Mouse (Mus musculus) right cerebral cortex, postnatal 14 days (tissue): ENCODE data around the gene 4930404N11Rik.

Source experiments
- DNase-seq: peaks from one replicate; pipeline ENCODE4 v3.0.0; 2022

The 4930404N11Rik gene

GRCm38 (mm10) chr10:81365672-81366476, at the start of gene 4930404N11Rik:
Gene 4930404N11Rik, minus strand, starts transcription at chr10:81365816.
- no peak for DNase-seq

GRCm38 (mm10) chr10:81415146-81415545, 49.5 kb upstream of the 4930404N11Rik start:
- DNase-seq: no peak

GRCm38 (mm10) chr10:81414682-81415081, 49.1 kb upstream of the 4930404N11Rik start:
- no peak for DNase-seq

- DNase-seq: peak; percentile 88
These were observed 48.0 kb upstream of the 4930404N11Rik start for GRCm38 (mm10) chr10:81413310-81414261.

DNA sequence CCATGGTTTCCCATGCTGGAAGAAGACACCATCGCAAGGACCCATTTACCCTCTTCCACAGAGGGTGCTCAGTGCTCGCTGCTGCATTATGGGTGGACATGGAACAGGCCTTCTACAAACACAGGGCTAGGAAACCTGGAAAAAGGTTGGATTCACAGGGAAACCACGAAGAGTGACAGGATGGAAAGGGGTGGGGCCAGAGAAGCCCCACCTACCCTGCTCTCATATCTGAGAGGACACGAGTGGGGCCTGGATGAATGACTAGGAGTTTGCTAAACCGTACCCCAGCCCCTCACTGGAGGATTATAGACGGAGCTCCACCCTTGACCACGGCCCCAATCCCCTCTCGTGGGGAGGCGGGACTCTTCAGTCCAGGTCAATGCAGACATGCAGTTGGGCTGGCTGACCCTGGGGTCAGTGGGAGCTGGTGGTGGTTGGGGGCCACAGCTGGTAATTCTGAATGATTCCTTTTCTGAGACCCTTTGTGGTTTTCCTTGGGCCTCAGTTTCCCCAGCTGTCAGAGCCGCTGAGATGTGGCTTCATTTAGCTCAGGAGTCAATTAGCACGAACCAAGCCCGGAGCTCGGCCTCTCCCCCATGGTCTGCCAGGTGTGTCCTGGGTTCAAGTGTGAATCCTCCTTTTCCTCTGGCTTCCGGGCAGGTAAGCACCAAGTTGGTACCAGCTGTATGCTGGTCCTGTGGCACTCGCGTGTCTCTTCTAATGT, 47.1 kb upstream of the 4930404N11Rik start:
- DNase-seq: no peak

GRCm38 (mm10) chr10:81411471-81412400, 46.1 kb upstream of the 4930404N11Rik start:
- peak; percentile 71 for DNase-seq

DNA sequence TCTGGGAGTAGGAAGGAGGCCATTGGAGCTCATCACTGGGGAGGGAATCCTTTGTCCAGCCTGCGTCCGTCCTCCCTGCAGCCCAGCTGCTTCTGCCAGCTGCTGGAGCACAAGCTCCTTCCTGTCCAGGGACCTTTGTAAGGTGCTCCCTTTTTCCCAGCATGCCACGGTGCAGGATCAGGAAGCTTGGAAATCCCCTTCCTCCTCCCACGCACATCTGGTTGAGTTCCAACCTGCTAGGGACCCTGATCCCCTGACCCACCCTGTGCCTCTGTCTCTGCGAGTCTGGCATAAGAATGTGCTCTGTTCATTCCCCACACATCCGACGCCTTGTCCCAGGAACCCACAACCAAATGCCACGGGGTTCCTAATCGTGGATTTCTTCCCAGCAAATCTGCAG, 45.4 kb upstream of the 4930404N11Rik start:
- DNase-seq: no peak

- no peak for DNase-seq
These were observed 44.7 kb upstream of the 4930404N11Rik start for GRCm38 (mm10) chr10:81410350-81410749.

- no peak for DNase-seq
These were observed 43.7 kb upstream of the 4930404N11Rik start for GRCm38 (mm10) chr10:81409330-81409729.

DNA sequence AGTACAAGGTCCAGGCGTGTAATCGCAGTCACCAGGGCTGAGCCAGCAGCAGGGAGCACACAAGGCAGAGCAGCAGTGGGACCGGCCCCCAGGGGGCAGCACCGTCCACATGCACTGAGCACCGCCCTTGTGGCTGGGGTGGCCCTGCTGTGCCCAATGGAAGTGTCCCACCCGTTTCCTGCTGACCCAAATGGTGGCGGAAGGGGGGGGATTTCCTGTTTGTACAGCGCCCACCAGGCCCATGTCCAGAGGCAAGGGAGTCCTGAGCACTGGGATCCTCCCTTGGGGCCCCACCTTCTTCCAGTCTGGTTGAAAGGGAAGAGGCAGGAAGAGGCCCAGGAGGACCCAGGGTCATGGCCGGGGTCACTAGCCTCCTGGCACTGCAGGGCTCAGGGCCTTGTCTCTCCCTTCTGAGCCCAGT, 43.3 kb upstream of the 4930404N11Rik start:
- peak; percentile 78 for DNase-seq

GRCm38 (mm10) chr10:81408424-81408729, 42.8 kb upstream of the 4930404N11Rik start:
- DNase-seq: no peak

GRCm38 (mm10) chr10:81407539-81408423, 42.2 kb upstream of the 4930404N11Rik start:
- DNase-seq: peak; percentile 55

DNA sequence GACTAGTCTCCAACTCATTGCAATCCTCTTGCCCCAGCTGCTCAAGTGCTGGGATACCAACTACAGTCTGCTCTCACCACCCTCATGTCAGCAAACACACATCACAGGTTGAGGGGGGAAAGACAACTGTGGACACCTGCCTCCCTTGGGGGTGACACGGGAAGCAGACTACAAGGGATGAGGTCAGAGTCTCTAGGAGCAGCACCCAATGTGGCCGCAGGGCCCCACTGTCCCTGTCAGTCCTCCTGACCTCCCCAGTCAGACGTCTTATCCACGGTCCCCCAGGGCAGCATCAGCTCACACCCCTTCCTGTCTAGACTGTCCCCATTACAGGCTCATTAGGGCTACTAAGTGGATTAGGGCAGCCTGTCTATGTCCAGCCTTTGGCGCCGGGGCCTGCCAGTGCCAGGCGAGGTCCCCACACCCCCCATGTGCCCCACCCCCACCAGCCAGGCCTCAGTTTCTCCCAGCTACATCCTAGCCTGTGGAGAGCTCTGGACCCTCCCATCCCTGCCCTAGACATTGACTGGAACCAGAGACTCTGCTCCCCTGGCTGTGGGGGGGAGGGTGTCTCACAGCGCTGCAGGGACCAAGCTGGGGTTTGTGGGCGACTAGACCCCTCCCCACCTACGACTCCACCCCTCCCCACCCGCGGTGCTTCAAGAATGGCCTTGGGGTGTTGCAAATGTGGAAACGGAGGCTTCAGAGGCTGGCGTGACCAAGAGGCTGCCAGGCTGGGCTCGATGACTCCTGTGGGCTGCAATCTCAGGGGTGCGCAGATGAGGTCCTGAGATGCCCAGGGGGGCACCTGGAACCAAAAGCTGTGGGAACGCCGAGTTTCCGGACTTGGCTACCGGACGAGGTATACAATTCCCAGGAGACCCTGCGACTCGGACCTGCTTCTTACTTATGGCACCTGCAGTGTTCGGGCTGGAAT, 41.2 kb upstream of the 4930404N11Rik start:
- no peak for DNase-seq

- DNase-seq: peak; percentile 66
These were observed 40.1 kb upstream of the 4930404N11Rik start for GRCm38 (mm10) chr10:81405588-81406201.

GRCm38 (mm10) chr10:81404720-81405119, 39.1 kb upstream of the 4930404N11Rik start:
- DNase-seq: no peak

DNA sequence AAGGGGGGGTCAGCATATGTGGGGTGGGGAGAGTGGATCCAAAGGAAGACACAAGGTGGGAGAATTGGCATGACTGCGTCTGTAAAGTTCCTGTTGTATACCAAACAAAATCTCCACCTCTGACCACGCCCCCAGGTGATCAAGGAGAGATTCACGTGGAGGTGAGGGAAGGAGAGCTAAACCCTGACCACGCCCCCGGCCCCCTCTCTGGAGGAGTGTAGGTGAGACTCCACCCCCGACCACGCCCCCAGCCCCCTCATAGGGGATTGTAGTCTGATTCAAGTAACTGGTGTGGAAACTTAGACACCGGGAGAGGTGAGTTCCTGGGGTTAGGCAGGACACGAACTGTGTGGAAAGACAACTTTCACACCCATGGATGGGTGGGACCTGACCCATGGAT, 38.5 kb upstream of the 4930404N11Rik start:
- DNase-seq: no peak

- no peak for DNase-seq
These were observed 37.9 kb upstream of the 4930404N11Rik start for GRCm38 (mm10) chr10:81403511-81403910.

- DNase-seq: no peak
These were observed 36.7 kb upstream of the 4930404N11Rik start for GRCm38 (mm10) chr10:81402227-81402765.
